Mouse (Mus musculus): ENCODE data around the gene Diras1. TPM values are rescaled to one million over a fixed set of nuclear protein-coding genes. Genes with fewer than 3 reads are reported as not detected.

Diras1 gene
- total and polyA plus RNA-seq, 3 experiments, result not detected

DNA sequence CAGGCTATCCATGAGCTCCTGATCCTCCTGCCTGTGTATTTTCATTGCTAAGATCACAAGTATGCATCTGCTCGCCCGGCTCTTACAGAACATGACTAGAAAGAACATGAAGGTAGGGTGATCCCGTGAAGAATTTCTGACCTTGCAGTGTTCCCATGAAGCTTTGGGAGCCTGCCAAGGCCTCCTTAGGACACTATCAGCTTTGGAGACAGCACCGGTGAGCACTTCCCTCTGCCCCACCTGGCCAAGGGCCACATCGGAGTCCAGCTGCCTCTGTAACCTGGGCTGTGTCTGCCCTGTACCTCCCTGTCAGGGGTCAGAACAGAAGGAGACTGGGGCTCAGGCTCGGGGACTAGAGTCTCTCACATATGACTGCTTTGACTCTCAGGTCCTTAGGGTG lies 38.7 kb downstream of the Diras1 start:
- peaks cover 12% of the 10 kb centered on the region for H3K27me3 ChIP-seq (replicated peaks)
- H3K9ac ChIP-seq (ENCODE audit: insufficient read depth, low read depth), result no peak overlapping the region
- no peaks in the 10 kb centered on the region for H3K79me2 ChIP-seq (replicated peaks; ENCODE audit: control insufficient read depth, extremely low read depth, insufficient read depth, poor library complexity, severe bottlenecking)
- no peak overlapping the region for H3K27ac ChIP-seq (ENCODE audit: insufficient read depth, low read depth)
- in situ Hi-C loops (cut with MboI; ENCODE audit: low pct_ligation_motif_present, low pct_unique_long_range_greater_than_20kb, low sequenced_read_pairs), result no loop called here
- TF ChIP-seq CHD1 (IDR thresholded peaks at IDR 0.05; ENCODE audit: low read depth, low read length) (no peak), JUN (IDR thresholded peaks at IDR 0.05; ENCODE audit: insufficient read depth, low read depth, low read length) (no peak), TBP (conservative IDR thresholded peaks at IDR 0.05; ENCODE audit: low read depth, low read length) (no peak), SMC3 (IDR thresholded peaks at IDR 0.05; ENCODE audit: low read depth, low read length) (no peak), JUND (conservative IDR thresholded peaks at IDR 0.05; ENCODE audit: low read depth, low read length) (no peak), PAX5 (IDR thresholded peaks at IDR 0.05; ENCODE audit: low read length) (no peak), EP300 (IDR thresholded peaks at IDR 0.05; ENCODE audit: low read length) (no peak)
- no peaks in the 10 kb centered on the region for H3K36me3 ChIP-seq (replicated peaks in 1 of 2; ENCODE audit: control insufficient read depth in 1 of 2, insufficient read depth in 1 of 2, low read length in 1 of 2)
- peaks cover 31 to 80% of the 10 kb centered on the region in 2 experiments for H3K4me1 ChIP-seq (ENCODE audit: control insufficient read depth in 1 of 2, insufficient read depth in 2 of 2)
- H3K4me2 ChIP-seq (ENCODE audit: insufficient read depth, low read depth, poor library complexity, severe bottlenecking), result no peak overlapping the region
- dilution Hi-C loops (cut with MboI; ENCODE audit: extremely low pct_ligation_motif_present, extremely low pct_unique_long_range_greater_than_20kb, low sequenced_read_pairs), result no loop called here
- no peak for DNase-seq (ENCODE audit: extremely low read depth)
- H3K9me3 ChIP-seq (replicated peaks; ENCODE audit: low read length), result peaks cover 3% of the 10 kb centered on the region
- H3K4me3 ChIP-seq (replicated peaks in 1 of 3; ENCODE audit: low read depth in 2 of 3, low read length in 2 of 3, poor library complexity in 1 of 3), result no peak overlapping the region

DNA sequence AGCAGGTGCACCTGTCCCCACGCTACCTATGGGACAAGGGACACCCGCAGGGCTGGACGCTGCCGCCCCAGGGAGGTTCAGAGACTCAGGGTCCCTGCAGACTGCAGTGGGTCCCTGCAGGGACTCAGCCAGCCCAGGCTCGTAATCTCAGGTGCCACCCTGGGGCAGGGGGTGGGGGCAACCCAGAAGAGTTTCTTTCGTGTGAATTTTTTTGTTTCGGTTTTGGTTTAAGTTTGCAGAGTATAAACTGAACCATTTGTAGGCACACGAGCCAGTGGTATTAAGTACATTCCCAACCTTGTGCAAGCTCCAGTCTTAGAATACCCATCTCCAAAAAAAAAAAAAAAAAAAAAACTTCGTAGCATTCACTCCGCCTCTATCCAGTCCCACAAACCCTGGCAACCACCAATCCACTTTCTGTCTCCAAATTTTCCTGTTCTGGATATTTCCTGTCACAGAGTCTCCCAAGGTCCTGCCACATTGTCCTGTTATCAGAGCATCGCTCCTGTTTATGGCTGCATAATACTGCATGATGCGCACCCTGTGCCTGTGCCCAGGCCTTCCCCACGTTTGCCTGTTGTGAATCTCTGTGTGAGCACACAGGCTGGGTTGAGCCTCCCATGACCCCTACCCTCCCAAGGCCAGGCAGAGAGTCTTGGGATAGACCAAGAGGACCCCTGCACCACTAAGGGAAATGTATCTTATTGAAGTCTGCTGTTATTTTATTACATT lies 39.3 kb downstream of the Diras1 start:
- Histone ChIP-seq H3K4me3 (replicated peaks in 1 of 3; ENCODE audit: low read depth in 2 of 3, low read length in 2 of 3, poor library complexity in 1 of 3) (peak overlapping the region; percentile 7 to 64 (median 26)), H3K4me1 (ENCODE audit: control insufficient read depth in 1 of 2, insufficient read depth in 2 of 2) (peaks cover 31 to 77% of the 10 kb centered on the region in 2 experiments)
- dilution Hi-C loops (cut with MboI; ENCODE audit: extremely low pct_ligation_motif_present, extremely low pct_unique_long_range_greater_than_20kb, low sequenced_read_pairs), result no loop called here
- no peak for TF ChIP-seq MEF2A (IDR thresholded peaks at IDR 0.05; ENCODE audit: borderline replicate concordance, low read depth, low read length)
- TF ChIP-seq NELFE (IDR thresholded peaks at IDR 0.05; ENCODE audit: low read depth, low read length), result no peak
- TF ChIP-seq SMC3 (IDR thresholded peaks at IDR 0.05; ENCODE audit: low read depth, low read length), result no peak; the same call in 1 of the 2 replicates
- no peak for TF ChIP-seq USF2 (conservative IDR thresholded peaks at IDR 0.05; ENCODE audit: low read depth, low read length)
- TF ChIP-seq RCOR1 (conservative IDR thresholded peaks at IDR 0.05; ENCODE audit: low read depth, low read length), result no peak; the same call in none of the 2 replicates
- no peak for TF ChIP-seq MYC (IDR thresholded peaks at IDR 0.05; ENCODE audit: low read depth, low read length)
- TF ChIP-seq POLR2A (IDR thresholded peaks at IDR 0.05; ENCODE audit: low read depth, low read length), result 0 out of 2 replicates have a peak, but pooled peaks have one; percentile 3
- TF ChIP-seq HCFC1 (IDR thresholded peaks at IDR 0.05; ENCODE audit: low read depth, low read length), result no peak
- no peak for TF ChIP-seq KAT2A (IDR thresholded peaks at IDR 0.05; ENCODE audit: insufficient replicate concordance, low read length)
- TF ChIP-seq MXI1 (IDR thresholded peaks at IDR 0.05; ENCODE audit: low read depth, low read length), result no peak
- TF ChIP-seq TCF12 (IDR thresholded peaks at IDR 0.05; ENCODE audit: low read depth, low read length), result no peak
- no peak for TF ChIP-seq GABPA (IDR thresholded peaks at IDR 0.05; ENCODE audit: insufficient replicate concordance, low read depth, low read length)
- no peak for TF ChIP-seq MAFK (IDR thresholded peaks at IDR 0.05; ENCODE audit: insufficient replicate concordance, low read length)
- no peak; the same call in 1 of the 2 replicates for TF ChIP-seq ELF1 (IDR thresholded peaks at IDR 0.05; ENCODE audit: low read depth, low read length)
- TF ChIP-seq ETS1 (conservative IDR thresholded peaks at IDR 0.05; ENCODE audit: low read depth, low read length), result no peak; the same call in none of the 2 replicates
- no peak for TF ChIP-seq CTCF (conservative IDR thresholded peaks at IDR 0.05 in 1 of 2, IDR thresholded peaks at IDR 0.05 in 1 of 2; ENCODE audit: low read depth in 2 of 2, low read length in 2 of 2)
- TF ChIP-seq IRF4 (IDR thresholded peaks at IDR 0.05; ENCODE audit: low read depth, low read length), result no peak; the same call in 1 of the 2 replicates
- no peak for TF ChIP-seq JUN (IDR thresholded peaks at IDR 0.05; ENCODE audit: insufficient read depth, low read depth, low read length)
- TF ChIP-seq EP300 (IDR thresholded peaks at IDR 0.05; ENCODE audit: low read length), result peak; percentile 29; the same call in 1 of the 2 replicates
- 0 out of 2 replicates have a peak, but pooled peaks have one; percentile 6 for TF ChIP-seq SIN3A (IDR thresholded peaks at IDR 0.05; ENCODE audit: low read length)
- TF ChIP-seq ZKSCAN1 (IDR thresholded peaks at IDR 0.05; ENCODE audit: borderline replicate concordance, low read depth, low read length), result no peak
- 0 out of 2 replicates have a peak, but pooled peaks have one; percentile 70 for TF ChIP-seq UBTF (IDR thresholded peaks at IDR 0.05; ENCODE audit: low read depth, low read length)
- no peak for TF ChIP-seq JUND (conservative IDR thresholded peaks at IDR 0.05; ENCODE audit: low read depth, low read length)
- peak; percentile 39; the same call in 1 of the 2 replicates for TF ChIP-seq ZMIZ1 (IDR thresholded peaks at IDR 0.05; ENCODE audit: low read depth, low read length)
- TF ChIP-seq TBP (conservative IDR thresholded peaks at IDR 0.05; ENCODE audit: low read depth, low read length), result no peak
- no peak for TF ChIP-seq CHD2 (IDR thresholded peaks at IDR 0.05; ENCODE audit: low read length)
- no peak for TF ChIP-seq NRF1 (IDR thresholded peaks at IDR 0.05; ENCODE audit: low read depth, low read length)
- TF ChIP-seq MAX (IDR thresholded peaks at IDR 0.05; ENCODE audit: low read length), result no peak

More for the DNA sequence above, 39.3 kb downstream of the Diras1 start:
- in situ Hi-C loops (cut with MboI; ENCODE audit: low pct_ligation_motif_present, low pct_unique_long_range_greater_than_20kb, low sequenced_read_pairs), result no loop called here
- H3K27me3 ChIP-seq (replicated peaks), result peaks cover 7% of the 10 kb centered on the region
- H3K9me3 ChIP-seq (replicated peaks; ENCODE audit: low read length), result peaks cover 3% of the 10 kb centered on the region
- peak overlapping the region; percentile 77 for H3K4me2 ChIP-seq (ENCODE audit: insufficient read depth, low read depth, poor library complexity, severe bottlenecking)
- 0 out of 2 replicates have a peak overlapping the region, but pooled peaks have one; percentile 31 for H3K9ac ChIP-seq (ENCODE audit: insufficient read depth, low read depth)
- no peaks in the 10 kb centered on the region for H3K36me3 ChIP-seq (replicated peaks in 1 of 2; ENCODE audit: control insufficient read depth in 1 of 2, insufficient read depth in 1 of 2, low read length in 1 of 2)
- H3K27ac ChIP-seq (ENCODE audit: insufficient read depth, low read depth), result peak overlapping the region; percentile 34; the same call in 1 of the 2 replicates
- no peak for DNase-seq (ENCODE audit: extremely low read depth)
- H3K79me2 ChIP-seq (replicated peaks; ENCODE audit: control insufficient read depth, extremely low read depth, insufficient read depth, poor library complexity, severe bottlenecking), result no peaks in the 10 kb centered on the region
